Comparison of ENCODE assay signal across 8 mouse cellular contexts in the genomic region with DNA sequence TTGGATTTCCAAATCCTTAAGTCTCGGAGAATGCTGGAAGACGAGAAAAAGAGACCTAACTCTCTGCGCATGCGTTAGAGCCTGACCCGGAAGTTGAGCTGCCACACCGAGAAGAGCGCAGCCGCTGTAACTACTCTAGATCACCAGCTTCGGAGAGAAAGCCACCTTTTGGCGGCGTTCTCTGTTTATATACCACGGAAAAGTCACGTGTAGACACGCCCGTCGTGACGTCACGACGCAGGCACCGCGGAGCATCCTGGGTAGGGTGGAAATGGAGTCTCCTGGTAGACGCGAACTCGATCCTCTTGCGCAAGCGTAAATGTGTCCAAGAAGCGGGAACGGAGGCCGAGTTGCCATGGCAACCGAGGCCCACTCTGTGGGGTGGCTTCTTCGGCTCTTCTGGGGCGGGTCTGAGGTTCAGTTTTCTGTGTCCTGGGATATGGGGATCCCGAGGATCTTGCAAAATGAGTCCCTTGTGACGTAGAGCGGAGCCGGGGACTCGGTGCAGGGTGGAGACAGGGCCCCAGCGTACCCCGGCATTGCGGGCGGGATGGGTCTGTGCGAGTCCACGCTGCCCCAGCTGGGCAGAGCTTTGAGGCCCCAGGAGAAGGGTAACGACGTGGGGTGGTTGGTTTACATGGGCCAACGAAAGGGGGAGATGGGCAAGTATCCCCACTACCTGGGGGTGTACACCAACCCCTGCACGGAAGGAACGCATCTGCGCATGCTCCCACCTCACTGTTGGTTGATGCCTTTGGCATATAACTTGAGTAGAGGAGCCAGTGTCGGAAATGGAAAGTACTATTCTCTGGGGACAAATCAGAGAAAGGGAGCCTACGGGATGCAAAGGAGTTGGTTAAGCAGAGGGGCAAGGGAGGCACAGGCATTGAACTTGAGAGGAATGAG. TPM values are rescaled to one million over a fixed set of nuclear protein-coding genes. Genes with fewer than 3 reads are reported as not detected.
DNase-seq lines count a peak whose midpoint lies in the region; ATAC-seq lines count a peak whose summit lies in the region.

Gene Gtf2f1, minus strand, starts transcription at position 53 of the 906 bp plus-strand sequence.
Gene Gm17949, plus strand, starts transcription at position 234 of the 906 bp plus-strand sequence.

- peak; percentile 99 for DNase-seq in R1 (ENCODE audit: low read depth, low spot score)
- peak; percentile 95 to 97 for DNase-seq in cerebellum, postnatal 25 days
- peak; percentile 92 to 94 for DNase-seq in frontal cortex, postnatal 25 days (ENCODE audit: low spot score in 2 of 2)
- peak; percentile 100 for DNase-seq in hindbrain, embryonic 14.5 days (ENCODE audit: low spot score)
- DNase-seq in layer of hippocampus, postnatal 36 days: peak; percentile 89 to 91
- peak; percentile 95 for DNase-seq in lung, postnatal 36 days
- peak; percentile 100 for DNase-seq in retina, postnatal 1 day
- peak; percentile 86 to 88 for DNase-seq in urinary bladder, adult 18-20 months (ENCODE audit: low spot score in 2 of 2)

- peaks cover 31% of the 10 kb centered on the region for H3K36me3 ChIP-seq in hindbrain, embryonic 14.5 days (replicated peaks; ENCODE audit: control insufficient read depth, insufficient read depth)

- no peaks in the 10 kb centered on the region for H3K9me3 ChIP-seq in hindbrain, embryonic 14.5 days (ENCODE audit: control insufficient read depth, low read length)

- H3K4me3 ChIP-seq in hindbrain, embryonic 14.5 days (replicated peaks; ENCODE audit: low read length): peak within 1 kb of the TSS; percentile 82

- peak within 1 kb of the TSS; percentile 87 for H3K4me2 ChIP-seq in hindbrain, embryonic 14.5 days (replicated peaks)

- ATAC-seq in hindbrain, embryonic 14.5 days (ENCODE audit: low FRiP score): peak; percentile 93

- H3K27ac ChIP-seq in hindbrain, embryonic 14.5 days: peak within 1 kb of the TSS; percentile 94

- under 1% methylated on average over 51 of the region's 51 CpGs for WGBS in hindbrain, embryonic 14.5 days

- peak within 1 kb of the TSS; percentile 74 for H3K9ac ChIP-seq in hindbrain, embryonic 14.5 days

- peaks cover 13% of the 10 kb centered on the region for H3K4me1 ChIP-seq in hindbrain, embryonic 14.5 days (replicated peaks; ENCODE audit: control insufficient read depth, insufficient read depth, low read length)

- H3K27me3 ChIP-seq in hindbrain, embryonic 14.5 days (ENCODE audit: control insufficient read depth, insufficient read depth, low read length): no peaks in the 10 kb centered on the region

RNA-seq across cellular contexts. Expression of gene Gtf2f1, which starts in this region (rescaled TPM):
- polyA plus RNA-seq in hindbrain, embryonic 14.5 days (2014; fragmentation: Nextera tagmentation; extraction: Ambion mirVana): 54.5 and 58.2 TPM in 2 replicates
- total RNA-seq in layer of hippocampus, postnatal 36 days (2021): 10 to 100 TPM; 54.5 to 59.1 TPM

RNA-seq across cellular contexts. Expression of gene Gm17949, which starts in this region (rescaled TPM):
- 0.28 and 0.40 TPM in 2 replicates for polyA plus RNA-seq in hindbrain, embryonic 14.5 days (2014; fragmentation: Nextera tagmentation; extraction: Ambion mirVana)
- total RNA-seq in layer of hippocampus, postnatal 36 days (2021): under 1 TPM in 1 of 2 experiments, not detected in 1; 0.30 TPM

Comparison
In these comparisons a context has a peak if more than half of its experiments do, and no peak if none do; other contexts are left out.
1. Peak in every context shown above with its lines: DNase-seq, ATAC-seq, H3K4me3 ChIP-seq and H3K27ac ChIP-seq.